Mouse (Mus musculus) gastrocnemius, postnatal 36 days (tissue): ENCODE data around the gene Abhd13. TPM values are rescaled to one million over a fixed set of nuclear protein-coding genes. Genes with fewer than 3 reads are reported as not detected.
A peak's percentile ranks its signal among the peaks of the same experiment; 100 is the strongest.

Experiments
- DNase-seq, 2 experiments: peaks; one replicate each; pipeline ENCODE4 v3.0.0; 2022
- intact Hi-C: fragments of 180-260 bp; cut with DNase I; formaldehyde crosslinking; loops from one replicate; pipeline ENCODE4 v1.15.1; 2025
- long read RNA-seq, 2 experiments: library from polyadenylated mRNA; stranded (forward); transcript quantifications; one replicate each; pipeline ENCODE4 v2.0.0; 2021
- total RNA-seq, 2 experiments: library from RNA; stranded (reverse); gene quantifications; 2 replicates each; pipeline ENCODE4 v1.2.3; 2021

The Abhd13 gene
- 1 to 10 TPM; 6.8 to 8.1 TPM for total RNA-seq
- long read RNA-seq, experiment 1, full-length matches to known transcripts: 7 of 8 reads
- long read RNA-seq, experiment 1, partial matches to known transcripts: 0 of 8 reads
- long read RNA-seq, experiment 1, other reads (novel, unspliced or antisense): 1 of 8 reads
- long read RNA-seq, experiment 2, full-length matches to known transcripts: 4 of 7 reads
- long read RNA-seq, experiment 2, partial matches to known transcripts: 0 of 7 reads
- long read RNA-seq, experiment 2, other reads (novel, unspliced or antisense): 3 of 7 reads

DNA sequence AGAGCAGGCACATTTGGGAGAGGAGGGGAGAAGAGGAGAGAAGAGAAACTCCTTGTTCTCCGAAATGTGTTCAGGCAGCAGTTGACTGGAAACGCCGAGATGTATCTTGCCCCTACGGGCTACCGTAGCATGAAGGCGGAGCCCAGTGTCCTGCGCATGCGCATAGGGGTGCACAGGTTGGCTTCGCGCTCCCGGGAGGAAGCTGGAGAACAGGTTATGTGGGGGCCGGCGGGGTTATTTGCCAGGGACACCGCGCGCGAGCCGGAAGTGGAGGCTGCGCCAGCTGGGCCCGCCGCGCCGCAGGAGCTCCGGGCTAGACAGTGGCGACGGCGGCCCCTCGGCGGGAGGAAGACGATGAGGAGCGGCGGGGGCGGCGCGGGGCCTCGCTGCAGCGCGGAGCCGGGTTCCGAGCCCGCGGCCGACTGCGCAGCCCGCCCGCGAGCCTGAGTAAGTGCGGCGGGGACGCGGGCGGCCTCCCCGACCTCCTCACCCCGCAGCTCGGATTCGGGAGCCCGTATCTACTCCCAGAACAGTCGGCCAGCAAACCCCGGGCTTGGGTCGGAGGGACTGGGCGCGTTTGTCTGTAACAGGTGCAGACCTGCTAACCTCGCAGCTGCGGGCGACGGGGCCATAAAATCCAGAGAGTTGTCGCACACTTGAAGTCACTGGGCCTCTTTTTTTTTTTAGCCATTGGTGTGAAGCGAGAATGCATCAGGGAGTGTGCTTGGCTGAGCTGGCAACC lies at the start of gene Abhd13, which contains the start of gene Lig4:
Gene Abhd13, plus strand, starts transcription at position 135 of the 742 bp plus-strand sequence.
Gene Lig4, minus strand, starts transcription at position 114 of the 742 bp plus-strand sequence.
- DNase-seq: peak; percentile 98 to 99
- intact Hi-C loops: loop anchor here (2.0 to 5.0 kb wide), 2 partner anchors 325 to 423 kb away; no protein-coding TSS in a partner anchor

DNA sequence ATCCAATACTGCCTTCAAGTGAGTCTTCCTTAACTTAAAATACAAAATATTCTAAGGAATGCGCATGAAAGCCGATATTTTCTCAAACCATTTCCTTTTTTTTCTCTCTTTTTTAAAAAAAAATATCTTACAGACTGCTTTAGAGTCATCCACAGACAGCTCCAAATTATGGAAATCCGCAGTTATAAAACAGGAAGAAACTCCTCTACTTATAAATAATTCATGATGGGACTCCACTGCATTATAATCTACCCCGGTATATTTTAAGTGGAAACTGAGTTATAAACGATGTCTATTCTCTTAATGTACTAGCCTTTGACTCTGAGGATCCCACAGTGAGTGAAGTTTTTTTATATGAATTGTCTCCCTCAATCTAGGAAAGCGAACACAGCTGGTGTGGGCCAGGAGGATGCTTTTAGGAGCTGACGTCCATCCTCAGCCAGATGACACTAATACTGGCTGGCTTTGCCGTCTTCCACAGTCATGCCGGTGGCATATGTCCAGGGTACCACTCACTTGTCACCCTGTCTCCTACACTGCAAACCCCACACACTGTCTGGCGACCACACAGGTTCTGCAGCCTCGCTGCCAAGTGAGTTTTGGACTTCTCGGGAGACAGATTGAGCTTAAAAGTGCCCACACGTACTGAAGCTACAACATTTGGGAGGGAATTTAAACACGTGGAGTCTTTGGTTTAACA lies 47.6 kb upstream of the Abhd13 start:
- intact Hi-C loops: loop anchor here (10.0 kb wide), 1 partner anchor 585 kb away; no protein-coding TSS in a partner anchor
- no peak for DNase-seq

DNA sequence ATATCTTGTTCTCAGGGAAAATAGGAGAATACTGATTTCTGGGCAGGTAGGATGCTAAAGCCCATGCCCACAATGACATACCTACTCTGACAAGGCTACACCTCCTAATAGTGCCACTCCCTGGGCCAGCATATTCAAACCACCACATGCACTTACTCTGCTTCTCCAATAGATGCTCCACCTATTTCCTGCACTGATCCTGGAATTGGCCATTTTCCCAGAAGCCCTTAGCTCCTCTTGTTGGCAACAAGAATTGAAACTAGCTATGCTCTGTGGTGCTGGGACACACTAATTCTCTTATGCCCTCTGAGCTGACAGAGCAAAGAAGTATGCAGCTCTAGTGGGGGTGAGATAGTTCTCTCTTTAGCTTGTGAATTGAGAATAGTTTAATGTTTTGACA lies 44.8 kb upstream of the Abhd13 start:
- no peak for DNase-seq
- intact Hi-C loops: loop anchor here (10.0 kb wide), 1 partner anchor 588 kb away; no protein-coding TSS in a partner anchor

DNA sequence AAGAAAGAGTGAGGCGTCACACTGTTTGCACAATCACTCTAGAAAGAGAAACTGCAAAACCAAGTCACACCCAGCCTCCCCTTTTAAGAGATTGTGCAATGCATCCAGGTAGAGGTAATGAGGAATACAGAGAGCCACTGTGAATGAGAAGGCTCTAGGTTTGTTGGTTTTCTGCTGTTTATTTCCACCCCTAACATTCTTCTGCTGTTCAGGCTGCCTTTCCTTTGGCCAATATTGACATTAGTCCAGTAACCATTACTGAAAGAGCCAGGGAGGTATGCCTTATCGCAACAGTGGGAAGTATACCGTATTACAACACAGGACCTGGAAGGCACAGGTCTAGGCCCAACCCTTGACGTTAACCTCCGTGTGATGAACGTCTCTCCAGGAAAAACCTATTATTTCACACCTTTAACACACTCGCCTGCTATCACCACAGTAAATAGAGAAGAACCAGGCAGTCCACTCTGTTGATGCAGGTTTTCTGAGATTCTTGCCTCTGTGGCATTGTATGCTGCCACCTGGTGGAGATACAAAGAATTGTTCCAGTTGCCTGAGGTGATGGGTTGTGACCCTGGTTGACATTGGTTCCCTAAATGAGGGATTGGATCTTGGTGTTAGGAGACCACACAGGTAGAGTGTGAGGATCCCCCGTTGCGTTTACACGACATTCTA lies 42.5 kb upstream of the Abhd13 start:
- DNase-seq: no peak
- intact Hi-C loops: loop anchor here (5.0 to 10.0 kb wide), 2 partner anchors 590 to 703 kb away; no protein-coding TSS in a partner anchor

DNA sequence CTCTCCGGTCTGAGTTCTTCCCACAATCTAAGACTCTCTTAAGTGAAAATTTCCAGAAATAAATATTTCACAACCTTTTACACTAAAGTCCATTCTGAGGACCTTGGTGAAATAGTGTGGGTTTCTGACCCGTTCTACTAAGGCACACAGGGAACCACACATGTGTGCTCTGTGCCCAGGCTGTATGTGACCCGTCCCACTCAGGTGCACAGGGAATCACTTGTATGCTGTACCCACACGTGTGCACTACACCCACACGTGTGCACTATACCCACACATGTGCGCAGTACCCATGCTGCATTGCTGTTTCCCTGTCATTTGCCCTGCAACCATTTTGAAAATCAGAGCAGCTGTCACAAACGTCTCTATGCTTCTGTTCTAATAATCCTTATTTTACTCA lies 41.9 kb upstream of the Abhd13 start:
- DNase-seq: no peak
- intact Hi-C loops: loop anchor here (5.0 to 10.0 kb wide), 2 partner anchors 591 to 703 kb away; no protein-coding TSS in a partner anchor

DNA sequence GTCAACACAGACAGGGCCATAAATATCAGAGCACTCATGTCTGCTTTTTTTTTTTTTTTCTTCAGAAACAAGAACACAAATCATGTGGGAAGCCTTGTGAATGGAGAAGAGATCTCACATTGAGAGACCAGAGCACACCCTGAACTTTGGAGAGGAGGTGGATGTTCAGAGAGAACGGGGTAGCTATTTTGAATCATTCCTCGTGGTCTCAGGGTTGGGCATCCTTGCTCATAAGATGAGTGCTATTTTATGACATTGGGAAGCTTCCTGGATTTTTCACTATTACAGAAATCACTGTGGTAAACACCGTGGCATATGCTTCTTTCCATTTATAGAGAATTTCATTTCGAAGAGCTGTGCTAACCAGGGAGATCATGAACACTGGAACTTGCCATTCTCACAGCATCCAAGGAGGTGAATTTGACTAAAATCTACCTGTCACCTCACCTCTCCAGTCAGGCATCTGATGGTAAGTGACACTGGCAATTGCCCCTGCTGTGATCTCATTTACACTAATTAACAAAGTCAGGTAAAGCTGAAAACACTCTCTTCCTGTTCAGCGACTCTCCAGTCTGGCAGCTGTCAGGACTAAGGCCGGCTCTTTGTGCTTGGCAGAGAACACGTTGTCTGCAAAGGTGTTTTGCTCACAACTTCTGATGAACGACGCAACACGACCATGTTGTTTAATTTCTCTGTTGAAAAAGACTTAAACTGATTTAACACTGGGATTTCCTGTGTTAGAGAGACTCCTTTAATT lies 28.2 kb upstream of the Abhd13 start:
- no peak for DNase-seq

DNA sequence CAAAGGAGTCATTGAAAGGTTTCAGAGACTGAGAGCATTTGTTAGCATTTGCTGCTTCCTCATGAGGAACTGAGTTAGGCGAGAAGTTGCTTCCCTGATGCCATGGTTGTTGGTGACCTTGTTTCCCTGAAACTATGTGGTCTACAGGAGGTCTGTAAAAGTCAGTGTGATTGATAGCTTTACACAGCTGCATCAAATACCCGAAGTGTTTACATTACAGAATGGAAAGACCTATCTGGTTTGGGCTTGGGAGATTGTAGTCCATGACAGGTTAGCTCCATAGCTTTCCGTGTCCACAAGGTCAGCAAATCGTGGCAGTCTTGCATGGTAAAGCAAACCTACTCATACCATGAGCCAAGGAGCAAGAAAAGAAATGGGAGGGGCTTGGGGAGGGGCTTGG lies 19.2 kb upstream of the Abhd13 start:
- intact Hi-C loops: no loop called here
- DNase-seq: no peak

More for the DNA sequence above, 28.2 kb upstream of the Abhd13 start:
- intact Hi-C loops: no loop called here

DNA sequence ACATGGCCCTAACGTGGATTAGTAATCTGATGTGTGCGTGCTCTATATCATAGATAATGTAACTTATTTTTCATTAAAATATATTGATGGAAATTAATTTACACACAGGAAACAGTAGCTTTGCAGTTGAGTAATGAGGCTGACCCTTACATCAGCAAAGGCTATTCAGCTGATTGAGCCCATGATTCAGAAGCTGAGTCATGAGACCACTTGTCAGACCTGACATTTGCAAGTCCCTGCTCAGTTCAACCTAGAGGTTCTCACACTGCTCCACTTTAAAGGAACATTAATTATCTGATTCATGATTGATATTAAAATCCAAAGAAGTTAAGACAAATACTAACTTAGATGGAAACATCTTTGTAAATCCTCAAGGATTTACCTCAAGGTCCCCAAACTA lies 17.6 kb upstream of the Abhd13 start:
- no peak for DNase-seq
- intact Hi-C loops: no loop called here

DNA sequence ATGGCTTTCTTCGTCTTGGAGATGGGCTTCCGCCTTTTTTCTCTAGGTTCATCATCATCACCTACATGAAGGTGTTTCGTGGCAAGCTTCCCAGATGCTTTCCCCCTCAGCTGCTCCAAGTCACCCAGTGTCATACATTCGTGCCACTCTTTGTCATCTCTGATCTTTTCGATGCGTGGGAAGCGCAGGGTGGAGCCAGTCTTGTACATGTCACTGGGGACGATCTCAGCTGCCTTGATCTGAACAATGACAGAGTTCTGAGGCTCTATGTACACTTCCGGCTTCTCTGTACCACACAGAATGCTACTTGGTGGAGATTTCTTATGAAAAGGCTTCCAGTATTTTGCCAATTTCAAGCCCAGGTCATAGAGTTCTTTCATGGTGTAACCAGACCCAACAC lies 5.6 kb upstream of the Abhd13 start:
- intact Hi-C loops: no loop called here
- no peak for DNase-seq

DNA sequence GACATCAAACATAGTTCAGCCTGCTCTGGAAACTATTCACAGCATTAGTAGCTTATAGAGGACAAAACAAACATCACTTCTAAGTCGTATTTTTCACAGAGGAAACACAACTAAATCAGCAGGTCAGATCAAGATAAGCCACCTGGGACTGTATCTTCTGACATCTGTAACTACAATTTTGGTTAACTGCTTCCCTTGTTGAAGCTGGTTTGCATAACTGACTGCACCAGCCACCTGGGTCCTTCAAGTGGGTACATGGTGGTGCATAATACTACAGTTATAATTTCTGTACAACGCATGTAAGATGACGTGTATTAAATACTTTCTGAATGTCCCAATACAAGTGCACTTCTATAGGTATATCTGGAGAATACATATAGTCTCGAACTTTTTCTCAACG lies 2.2 kb upstream of the Abhd13 start:
- DNase-seq: no peak
- intact Hi-C loops: loop anchor here (5.0 kb wide), 1 partner anchor 327 kb away; no protein-coding TSS in a partner anchor

DNA sequence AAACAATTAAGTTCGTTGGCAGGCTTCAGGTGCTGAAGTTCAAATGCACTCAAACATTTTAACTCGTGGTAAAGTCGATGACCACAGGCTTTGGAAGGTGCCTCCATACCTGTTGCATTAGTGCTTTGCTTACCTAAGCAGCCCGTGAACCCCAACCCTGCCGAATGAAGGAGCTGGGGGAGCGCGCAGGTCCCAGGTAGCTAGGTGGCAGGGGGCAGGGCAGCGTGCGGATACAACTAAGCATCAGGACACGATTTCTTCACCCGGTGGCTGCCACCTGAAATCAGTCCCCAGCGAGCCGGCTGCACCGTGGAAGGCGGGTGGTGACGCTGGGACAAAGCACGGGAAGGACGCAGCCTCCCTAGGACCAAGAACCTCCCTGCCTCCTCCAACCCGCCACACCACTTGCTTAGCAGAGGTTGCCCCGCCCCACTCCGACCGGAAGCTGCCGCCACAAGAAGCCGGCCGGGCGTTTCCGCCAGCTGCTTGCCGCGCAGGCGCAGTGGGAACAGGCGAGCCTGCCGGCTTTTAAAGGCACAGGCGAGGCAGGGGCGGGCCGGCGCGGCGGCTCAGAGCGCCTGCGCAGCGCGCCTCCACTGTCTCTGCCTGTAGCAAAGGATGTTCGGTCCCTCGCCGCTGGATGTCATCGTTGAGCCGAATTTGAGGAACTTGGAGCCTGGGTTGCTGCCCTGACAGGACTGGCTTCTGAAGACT lies 1.5 kb upstream of the Abhd13 start:
- intact Hi-C loops: loop anchor here (2.0 to 5.0 kb wide), 2 partner anchors 326 to 425 kb away; no protein-coding TSS in a partner anchor
- DNase-seq: peak; percentile 97 to 99

DNA sequence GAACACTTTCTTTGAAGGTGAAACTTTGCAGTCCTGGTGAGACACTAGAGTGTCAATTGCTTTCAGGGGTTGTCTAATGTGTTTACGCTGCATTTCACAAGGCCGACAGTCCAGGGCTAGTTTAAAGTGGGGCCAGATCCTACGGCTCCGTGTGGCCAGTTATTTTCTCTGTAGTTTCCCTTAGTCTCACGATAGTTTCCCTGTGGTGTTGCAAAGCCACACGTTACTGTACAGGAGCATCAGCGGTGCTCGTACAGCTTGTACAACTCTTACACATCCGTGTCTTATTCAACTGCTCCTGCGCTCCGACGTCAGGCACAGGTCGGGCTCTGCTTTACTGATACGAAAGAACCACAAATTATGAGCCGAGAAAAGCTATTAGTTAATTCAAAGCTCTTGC lies 491 bp upstream of the Abhd13 start:
- intact Hi-C loops: loop anchor here (2.0 to 5.0 kb wide), 2 partner anchors 325 to 424 kb away; no protein-coding TSS in a partner anchor
- DNase-seq: peak in 1 of 2 experiments; percentile 17

DNA sequence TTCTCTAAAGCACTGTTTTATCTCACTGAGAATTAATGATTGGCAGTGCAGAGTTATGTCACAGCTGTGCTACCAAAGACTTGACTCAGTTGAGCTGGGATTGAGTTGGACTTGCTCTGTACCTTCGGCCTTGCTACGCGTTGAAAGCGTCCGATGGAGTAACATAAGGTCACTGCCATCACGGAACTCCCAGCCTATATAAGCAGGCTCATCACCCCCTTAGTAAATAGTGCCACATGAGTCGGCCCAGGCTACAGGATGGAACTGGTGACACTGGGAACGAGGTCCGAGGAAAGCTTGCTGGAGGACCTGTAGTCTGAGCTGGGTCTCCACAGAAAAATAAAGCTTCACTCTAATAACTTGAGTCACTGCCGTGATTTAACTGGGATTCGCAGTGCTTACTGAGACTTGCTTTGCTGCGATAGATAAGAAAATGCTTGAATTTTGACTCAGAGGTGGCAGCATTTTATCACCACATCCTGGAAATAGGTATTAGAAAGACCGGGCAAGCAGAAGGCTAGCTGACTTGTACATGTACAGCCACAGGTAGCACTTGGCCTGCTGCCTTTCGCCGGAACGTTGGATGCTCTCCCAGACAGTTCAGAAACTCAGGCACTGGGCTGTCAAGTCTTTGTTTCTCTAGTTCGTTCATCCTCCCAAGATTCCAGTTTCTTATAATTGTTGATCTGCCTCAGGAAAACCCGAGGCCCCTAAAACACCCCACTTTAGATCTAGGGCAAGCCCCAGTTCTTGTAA lies 1.1 kb downstream of the Abhd13 start:
- intact Hi-C loops: loop anchor here (5.0 kb wide), 1 partner anchor 324 kb away; no protein-coding TSS in a partner anchor
- no peak for DNase-seq

DNA sequence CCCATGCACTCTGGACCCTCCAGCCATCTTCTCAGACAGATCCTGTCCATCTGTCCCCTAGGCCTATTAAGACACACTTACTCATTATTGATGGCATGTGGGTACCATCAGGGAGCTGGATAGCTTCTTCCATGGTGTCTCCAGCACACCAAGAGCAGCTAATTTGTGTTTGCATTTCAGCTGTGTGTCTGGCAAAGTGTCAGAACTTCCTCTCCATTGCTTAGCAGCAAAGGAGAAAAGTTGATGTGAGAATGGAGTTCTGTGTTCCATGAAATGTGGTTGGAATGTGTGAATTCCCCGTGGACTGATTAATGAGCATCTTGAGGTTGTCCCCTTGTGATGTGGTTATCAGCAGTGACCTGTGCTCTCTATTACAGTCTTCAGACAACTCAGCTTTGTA lies 2.2 kb downstream of the Abhd13 start:
- no peak for DNase-seq
- intact Hi-C loops: loop anchor here (5.0 kb wide), 1 partner anchor 323 kb away; no protein-coding TSS in a partner anchor

DNA sequence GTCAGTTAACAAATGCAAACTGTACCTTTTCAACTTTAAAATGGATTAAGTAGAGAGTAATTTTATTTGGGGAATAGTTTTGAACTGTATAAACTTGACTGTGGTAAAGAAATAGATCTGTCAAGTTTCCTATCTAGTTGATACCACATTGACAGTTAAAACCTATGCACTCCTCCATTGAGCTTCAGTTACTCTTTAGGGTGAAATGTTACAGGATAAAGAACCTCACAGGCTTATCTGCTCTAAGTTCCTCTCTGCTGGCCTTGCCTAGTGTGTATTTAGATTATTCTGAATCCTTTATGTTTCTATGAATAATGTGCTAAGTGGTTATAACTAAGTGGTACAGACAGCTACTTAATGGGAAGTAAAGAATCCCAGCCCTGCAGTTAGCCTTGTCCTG lies 2.7 kb downstream of the Abhd13 start:
- intact Hi-C loops: no loop called here
- DNase-seq: no peak

DNA sequence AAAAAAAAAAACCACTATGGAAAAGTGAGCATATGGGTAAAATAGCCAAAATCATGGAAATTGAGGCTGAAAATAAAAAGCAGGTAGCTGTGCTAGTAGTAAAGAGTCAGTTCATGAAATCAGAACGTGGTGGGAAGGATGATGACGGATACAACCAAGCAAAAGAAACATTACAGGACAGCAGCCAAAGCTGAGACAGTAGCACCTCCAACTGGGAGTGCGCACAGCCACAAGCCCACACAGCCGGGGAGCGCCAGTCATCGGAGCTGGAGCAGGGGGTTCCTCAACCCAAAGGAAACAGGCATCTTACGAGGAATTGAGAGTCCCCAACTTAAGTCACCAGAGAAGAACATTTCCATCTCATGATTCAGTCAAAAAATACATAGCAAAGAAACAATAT lies 26.6 kb downstream of the Abhd13 start:
- intact Hi-C loops: no loop called here

DNA sequence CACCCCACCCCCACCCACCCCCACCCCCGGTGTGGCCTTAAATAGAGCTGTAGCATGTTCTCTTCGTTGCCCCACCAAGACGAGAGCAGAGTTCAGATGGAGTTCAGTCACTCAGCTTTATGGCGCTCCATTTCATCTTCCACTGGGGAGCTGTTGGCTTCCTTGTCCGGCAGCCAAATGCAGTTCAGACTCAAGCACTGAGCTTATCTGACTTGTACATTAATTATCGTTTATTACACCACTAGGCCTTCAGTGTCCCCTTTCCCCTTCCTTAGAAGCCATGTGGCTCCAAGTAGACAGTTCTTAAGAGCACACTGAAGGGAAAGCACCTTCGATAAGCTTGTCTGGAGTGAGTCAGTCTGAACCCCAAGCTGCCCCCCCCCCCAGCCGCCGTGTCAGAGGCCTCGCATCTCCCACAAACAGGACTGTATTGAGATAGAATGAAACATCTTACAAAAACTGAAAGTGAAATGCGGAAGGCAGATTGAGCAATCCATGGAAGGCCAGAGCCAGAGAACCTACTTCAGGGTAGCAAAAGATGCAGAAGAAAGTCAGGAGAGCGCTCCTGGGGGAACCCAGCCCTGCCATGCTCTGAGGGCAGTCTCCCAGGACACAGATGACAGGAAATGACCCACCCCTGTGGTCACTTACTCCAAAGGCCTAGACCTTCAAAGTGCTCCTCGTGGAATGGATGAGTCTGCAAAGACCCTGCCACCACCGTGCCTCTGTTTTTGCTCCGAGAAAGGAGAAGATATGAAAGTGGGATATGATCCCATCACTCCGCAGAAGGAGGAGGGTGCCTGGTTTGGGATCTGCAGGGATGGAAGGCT lies 28.9 kb downstream of the Abhd13 start, which contains the start of gene Tnfsf13b:
Gene Tnfsf13b, plus strand, starts transcription at position 312 of the 830 bp plus-strand sequence.
- intact Hi-C loops: no loop called here
- DNase-seq: peak in 1 of 2 experiments; percentile 28

More for the DNA sequence above, 26.6 kb downstream of the Abhd13 start:
- DNase-seq: no peak
